Mouse (Mus musculus) adrenal gland, adult 2 months (tissue): ENCODE measurements at regions not wholly inside any gene's neighbourhood (a gene's known extent, or its start where the extent isn't known, plus 50 kb on each side); places are given as distances from the start of the nearest gene placed in this dataset.
"Not testable (repeated sequence)": the region's sequence is repeated elsewhere in the genome, so short reads cannot be mapped to it uniquely, and the experiment has no call there.

Source experiments
- DNase-seq: peaks from one replicate; pipeline ENCODE4 v3.0.0; 2021

DNA sequence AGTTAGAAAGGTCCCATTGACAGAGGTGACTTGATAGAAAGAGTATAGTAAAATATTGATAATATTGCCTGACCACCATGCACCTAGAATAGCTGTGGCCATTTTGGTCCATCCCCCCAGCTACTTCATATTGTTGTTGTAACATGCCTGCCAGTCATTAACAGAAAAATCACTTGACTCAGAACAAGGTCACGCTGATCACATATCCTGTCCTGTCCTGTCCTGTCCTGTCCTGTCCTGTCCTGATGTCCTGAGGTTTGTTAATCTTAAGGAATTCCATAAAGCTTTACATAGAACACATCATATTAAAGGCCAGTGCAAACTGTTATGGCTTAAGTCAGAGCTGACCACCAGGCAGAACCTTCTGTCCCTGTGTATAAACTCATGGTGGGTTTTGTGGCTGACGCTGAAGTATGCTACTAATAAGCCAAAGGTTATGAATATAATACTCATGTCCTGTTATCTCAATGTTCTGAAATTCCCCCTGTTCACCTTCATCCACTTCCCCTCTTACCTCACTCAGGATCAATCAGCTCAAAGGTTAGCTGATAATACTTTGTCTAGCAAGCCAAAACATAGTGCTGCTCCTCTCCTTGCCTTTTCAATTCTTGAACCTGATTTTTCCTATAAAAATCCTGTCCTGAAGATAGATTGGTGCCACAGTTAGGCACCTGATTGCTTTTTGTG lies 173.7 kb downstream of the Alg10b start:
- DNase-seq, result no peak

GRCm38 (mm10) chr15:90400326-90401280 lies 176.5 kb downstream of the Alg10b start:
- no peak for DNase-seq

- peak; percentile 4 for DNase-seq
Measured at GRCm38 (mm10) chr15:90420776-90421175, 196.7 kb downstream of the Alg10b start.

DNA sequence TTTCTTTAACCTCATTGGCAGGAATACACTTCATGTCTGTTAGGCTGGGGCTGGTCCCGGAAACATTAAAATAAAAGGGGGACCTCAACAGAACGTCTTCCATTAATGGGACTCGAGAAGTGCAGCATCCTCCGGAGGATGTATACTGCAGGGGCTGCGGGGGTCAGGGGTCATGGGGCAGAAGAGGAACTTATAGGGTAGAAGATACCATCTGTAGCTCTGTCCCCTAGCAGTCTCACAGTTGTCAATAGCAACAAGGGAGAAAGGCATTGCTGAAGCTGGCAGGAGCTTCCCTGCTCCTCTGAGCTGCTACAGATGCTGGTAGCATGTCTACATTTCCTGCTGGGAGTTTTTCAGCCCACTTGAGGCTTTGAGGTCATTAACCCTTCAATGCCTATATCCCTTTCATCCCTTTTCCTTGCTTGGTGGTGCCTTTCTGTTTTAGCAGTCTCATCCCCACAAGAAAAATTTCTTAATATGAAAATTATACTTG lies 198.1 kb downstream of the Alg10b start:
- no peak for DNase-seq

GRCm38 (mm10) chr15:90431048-90431447 lies 206.9 kb downstream of the Alg10b start:
- DNase-seq, result not testable (repeated sequence)

DNA sequence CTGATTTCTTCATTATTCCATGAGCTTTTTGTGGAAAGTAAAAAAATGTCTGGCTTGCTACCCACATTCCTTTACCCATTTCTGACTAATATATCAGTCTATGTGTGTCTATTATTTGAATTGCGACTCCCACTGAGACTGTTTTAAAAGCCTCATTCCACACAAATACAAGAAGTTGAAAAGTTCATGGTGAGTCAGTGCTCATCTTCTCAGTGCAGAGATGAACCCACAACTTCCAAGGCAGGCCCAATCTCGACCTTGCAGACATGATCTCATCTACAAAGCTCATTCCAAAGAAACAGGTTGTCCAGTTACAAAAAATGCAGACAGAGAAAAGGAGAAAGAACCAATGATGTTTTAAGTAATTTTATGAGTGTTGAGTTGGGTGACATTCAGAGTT lies 208.0 kb downstream of the Alg10b start:
- no peak for DNase-seq

DNA sequence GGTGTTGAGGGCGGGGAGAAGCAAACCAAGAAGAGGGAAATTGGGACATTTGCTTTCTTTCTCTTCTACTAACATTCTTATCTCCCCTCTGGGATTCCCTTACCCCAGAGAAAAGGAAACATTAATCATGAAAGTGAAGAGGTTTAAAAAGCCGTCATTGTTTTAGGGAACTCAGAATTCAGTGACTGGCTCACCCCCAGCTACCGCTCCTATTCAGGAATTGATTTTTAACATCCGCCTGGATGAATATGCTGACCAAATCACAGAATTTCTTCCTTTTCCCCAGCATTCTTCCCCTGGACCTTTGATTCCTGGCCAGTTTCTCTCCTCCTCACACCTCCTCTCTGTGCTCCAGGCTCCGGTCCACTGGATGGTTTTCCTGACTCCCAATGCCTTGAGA lies 211.2 kb downstream of the Alg10b start:
- no peak for DNase-seq
